Mouse (Mus musculus): ENCODE data around the gene Gnat1.

GRCm38 (mm10) chr9:107675671-107676301 is 3.7 kb downstream of the Gnat1 start:
- TF ChIP-seq ZNF384 (IDR thresholded peaks at IDR 0.05; ENCODE audit: low read depth, low read length) (no peak), HCFC1 (IDR thresholded peaks at IDR 0.05; ENCODE audit: borderline replicate concordance, insufficient read depth, low read length) (no peak)

All from ES-E14 (cell line).